Mouse (Mus musculus) cerebellum, postnatal 25 days (tissue): ENCODE data around the gene Iqschfp.

Source experiments
- DNase-seq, 2 experiments: peaks; one replicate each; pipeline ENCODE4 v3.0.0; 2021; ENCODE audit warnings: mixed read lengths in 2 of 2

Iqschfp gene

GRCm38 (mm10) chr3:68660538-68660937, 768.5 kb downstream of the Iqschfp start:
- peak; percentile 15 to 16 for DNase-seq

GRCm38 (mm10) chr3:68662386-68662785, 770.4 kb downstream of the Iqschfp start:
- no peak for DNase-seq

GRCm38 (mm10) chr3:68664337-68664736, 772.3 kb downstream of the Iqschfp start:
- no peak for DNase-seq

- no peak for DNase-seq
Measured at GRCm38 (mm10) chr3:68666377-68666776, 774.3 kb downstream of the Iqschfp start.

- DNase-seq, result no peak
Measured at GRCm38 (mm10) chr3:68667852-68668251, 775.8 kb downstream of the Iqschfp start.

- no peak for DNase-seq
Measured at GRCm38 (mm10) chr3:68669418-68669974, 777.5 kb downstream of the Iqschfp start.

GRCm38 (mm10) chr3:68674721-68675120, 782.7 kb downstream of the Iqschfp start:
- no peak for DNase-seq

GRCm38 (mm10) chr3:68675216-68675835, 783.3 kb downstream of the Iqschfp start:
- no peak for DNase-seq
